Mouse (Mus musculus) limb, embryonic 10.5 days (tissue): ENCODE measurements around the gene Rnf150. TPM values are rescaled to one million over a fixed set of nuclear protein-coding genes. Genes with fewer than 3 reads are reported as not detected.
"Not testable (repeated sequence)": the region's sequence is repeated elsewhere in the genome, so short reads cannot be mapped to it uniquely, and the experiment has no call there.

ENCODE experiments used
- DNase-seq: peaks from one replicate; pipeline ENCODE4 v3.0.0-alpha.2; 2017; ENCODE audit warnings: low spot score
- H3K27ac ChIP-seq: fragments of 300-500 bp; sonication (generic); 2 replicates; pipeline ENCODE4 v1.5.1; 2016; ENCODE audit warnings: mild to moderate bottlenecking
- H3K27me3 ChIP-seq: fragments of 300-500 bp; sonication (generic); 2 replicates; pipeline ENCODE4 v1.6.1; 2016; ENCODE audit warnings: low read depth, mild to moderate bottlenecking; ENCODE audit not compliant: poor library complexity, severe bottlenecking
- H3K36me3 ChIP-seq: fragments of 300-500 bp; sonication (generic); 2 replicates; pipeline ENCODE4 v1.6.1; 2016; ENCODE audit warnings: mild to moderate bottlenecking, moderate library complexity
- H3K4me1 ChIP-seq: fragments of 300-500 bp; sonication (generic); 2 replicates; pipeline ENCODE4 v1.6.1; 2016
- H3K4me3 ChIP-seq: fragments of 300-500 bp; sonication (generic); 2 replicates; pipeline ENCODE4 v1.5.1; 2016; ENCODE audit warnings: mild to moderate bottlenecking, moderate library complexity
- H3K9me3 ChIP-seq: fragments of 300-500 bp; sonication (generic); replicated peaks from 2 replicates; pipeline ENCODE4 v1.6.1; 2016; ENCODE audit warnings: mild to moderate bottlenecking
- WGBS: fragments of 180-500 bp; shearing (Covaris S2); methylation state at CpG from one replicate; pipeline ENCODE4 v1.1.7; 2016; 5-methylcytosine and 5-hydroxymethylcytosine counted together
- polyA plus RNA-seq: library from polyadenylated mRNA; unstranded; fragments of >200 nt; fragmentation: Nextera tagmentation; extraction: Ambion mirVana; gene quantifications from 2 replicates; pipeline ENCODE4 v1.2.1, GENCODE M21; 2016

Rnf150 gene
- polyA plus RNA-seq, 1 experiment from 2014 or later: 2.1 TPM

DNA sequence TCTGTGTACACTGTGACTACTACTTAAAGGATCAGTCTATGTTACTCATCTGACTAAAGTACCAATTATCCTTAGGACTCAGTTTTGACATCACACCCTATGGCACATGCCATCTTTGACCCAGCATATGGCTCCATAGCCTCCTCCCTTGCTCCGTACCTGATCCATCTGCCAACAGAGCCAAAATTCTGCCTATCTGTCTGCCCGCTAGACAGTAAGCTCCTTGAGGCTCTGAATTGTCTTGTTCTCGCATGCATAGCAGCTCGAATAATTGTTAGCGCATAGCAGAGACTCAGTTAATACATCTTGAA, 216.3 kb downstream of the Rnf150 start:
- peaks cover 18% of the 10 kb centered on the region for H3K4me1 ChIP-seq
- no peak for DNase-seq
- no peaks in the 10 kb centered on the region for H3K9me3 ChIP-seq
- H3K27ac ChIP-seq: no peak overlapping the region
- H3K36me3 ChIP-seq: no peaks in the 10 kb centered on the region
- no peak overlapping the region for H3K4me3 ChIP-seq
- WGBS: 83% methylated on average over 5 of the region's 5 CpGs
- H3K27me3 ChIP-seq: no peaks in the 10 kb centered on the region

DNA sequence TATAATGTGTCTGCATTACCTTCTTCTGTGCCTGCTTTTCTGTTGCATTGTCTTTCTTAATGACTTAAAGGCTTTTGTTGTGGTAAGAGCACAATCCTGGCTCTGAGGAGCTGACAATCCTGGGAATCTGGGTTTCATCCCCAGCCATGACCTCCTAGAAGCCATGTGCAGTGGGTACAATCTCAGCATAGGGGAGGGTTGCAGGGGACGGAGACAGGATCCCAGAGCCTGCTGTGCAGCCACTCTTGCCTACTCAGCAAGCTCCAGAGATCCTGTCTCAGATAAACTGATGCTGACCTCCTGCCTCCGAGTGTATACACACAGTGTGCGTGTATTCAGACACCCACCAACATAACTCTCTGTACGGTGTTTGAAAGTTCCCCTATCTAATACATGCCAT, 218.1 kb downstream of the Rnf150 start:
- Histone ChIP-seq H3K27me3 (no peaks in the 10 kb centered on the region), H3K36me3 (no peaks in the 10 kb centered on the region), H3K27ac (no peak overlapping the region), H3K9me3 (no peaks in the 10 kb centered on the region), H3K4me3 (no peak overlapping the region), H3K4me1 (peaks cover 18% of the 10 kb centered on the region)
- DNase-seq: no peak
- WGBS: 71% methylated on average over 4 of the region's 4 CpGs

DNA sequence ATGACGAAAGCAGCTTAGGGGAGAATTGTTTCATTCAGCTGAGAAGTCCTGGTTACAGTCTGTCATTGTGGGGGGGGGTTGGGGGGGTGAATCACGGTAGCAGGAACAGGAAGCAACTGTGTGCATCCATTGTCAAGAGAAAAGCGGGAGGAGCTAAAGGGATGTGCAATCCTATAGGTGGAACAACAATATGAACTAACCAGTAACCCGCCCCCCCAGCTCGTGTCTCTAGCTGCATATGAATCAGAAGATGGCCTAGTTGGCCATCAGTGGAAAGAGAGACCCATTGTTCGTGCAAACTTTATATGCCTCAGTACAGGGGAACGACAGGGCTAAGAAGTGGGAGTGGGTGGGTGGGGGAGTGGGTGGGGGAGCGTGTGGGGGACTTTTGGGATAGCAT, 218.7 kb downstream of the Rnf150 start:
- H3K9me3 ChIP-seq: not testable (repeated sequence)

DNA sequence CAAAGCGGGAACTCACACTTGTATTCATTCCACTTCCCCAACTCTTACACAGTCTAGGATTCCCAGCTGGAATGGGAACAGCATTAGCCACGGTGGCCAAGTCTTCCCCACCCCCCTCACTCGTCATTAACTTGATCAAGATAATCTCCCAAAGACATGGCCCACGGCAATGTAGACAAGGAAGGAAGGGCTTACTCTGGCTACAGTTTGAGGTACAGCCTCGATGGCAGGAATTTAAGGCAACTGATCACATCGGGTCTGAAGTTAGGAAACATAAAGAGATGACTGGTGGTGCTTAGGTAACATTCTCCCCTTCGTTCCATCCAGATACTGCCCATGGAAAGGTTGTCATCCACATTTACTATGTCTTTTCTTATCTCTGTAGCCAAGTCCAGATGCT, 219.1 kb downstream of the Rnf150 start:
- H3K4me3 ChIP-seq: no peak overlapping the region
- H3K27ac ChIP-seq: no peak overlapping the region
- no peaks in the 10 kb centered on the region for H3K27me3 ChIP-seq
- H3K36me3 ChIP-seq: no peaks in the 10 kb centered on the region
- peaks cover 18% of the 10 kb centered on the region for H3K4me1 ChIP-seq
- no peak for DNase-seq
- 84% methylated on average over 7 of the region's 7 CpGs for WGBS
- no peaks in the 10 kb centered on the region for H3K9me3 ChIP-seq

More for the DNA sequence above, 218.7 kb downstream of the Rnf150 start:
- H3K36me3 ChIP-seq, DNase-seq, H3K4me3 ChIP-seq, H3K27me3 ChIP-seq, H3K27ac ChIP-seq: not testable (repeated sequence)
- H3K4me1 ChIP-seq: peaks cover 18% of the 10 kb centered on the region
- WGBS: 85% methylated on average over 8 of the region's 8 CpGs

DNA sequence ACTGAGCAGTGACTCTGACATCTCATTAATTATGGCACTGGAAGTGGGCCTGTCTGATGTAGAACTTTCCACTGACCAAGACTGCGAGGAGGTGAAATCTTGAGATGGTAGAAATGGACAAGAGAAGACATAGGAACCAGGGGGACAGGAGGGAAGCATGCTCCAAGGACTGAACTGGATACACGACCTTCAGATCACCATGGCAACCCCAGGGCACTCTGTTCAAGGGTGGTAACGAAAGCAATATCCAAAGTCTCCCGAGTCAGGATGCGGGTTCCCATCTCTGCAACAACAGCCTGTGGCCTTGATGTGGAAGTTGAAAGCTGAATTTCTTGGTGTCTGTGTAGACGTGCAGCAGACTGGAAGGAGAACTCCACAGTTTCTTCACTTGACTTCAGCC, 220.3 kb downstream of the Rnf150 start:
- H3K36me3 ChIP-seq: no peaks in the 10 kb centered on the region
- no peak overlapping the region for H3K27ac ChIP-seq
- H3K4me1 ChIP-seq: peaks cover 15% of the 10 kb centered on the region
- DNase-seq: no peak
- no peaks in the 10 kb centered on the region for H3K27me3 ChIP-seq
- no peak overlapping the region for H3K4me3 ChIP-seq
- 86% methylated on average over 6 of the region's 6 CpGs for WGBS
- no peaks in the 10 kb centered on the region for H3K9me3 ChIP-seq

DNA sequence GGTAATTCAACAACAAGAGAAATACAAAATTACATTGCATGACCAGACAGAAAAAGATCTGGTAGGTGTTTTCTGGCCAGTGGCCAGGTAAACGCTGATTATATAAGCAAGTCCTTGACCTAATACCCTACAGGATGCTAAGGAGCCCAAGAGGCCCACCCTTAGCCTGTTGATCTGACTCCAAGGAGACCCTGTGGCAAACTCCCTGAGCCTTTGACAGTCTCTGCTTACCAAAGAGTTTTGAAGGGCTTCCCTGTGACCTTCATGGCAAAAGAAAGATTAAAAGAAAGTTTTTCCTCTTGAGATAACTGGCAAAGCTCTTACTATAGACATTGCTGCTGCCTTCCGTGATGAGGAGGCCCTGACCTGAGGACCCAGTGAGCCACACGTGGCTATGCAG, 222.4 kb downstream of the Rnf150 start:
- no peaks in the 10 kb centered on the region for H3K9me3 ChIP-seq
- H3K36me3 ChIP-seq: no peaks in the 10 kb centered on the region
- no peak overlapping the region for H3K27ac ChIP-seq
- peaks cover 3% of the 10 kb centered on the region; the same call in 1 of the 2 replicates for H3K4me1 ChIP-seq
- no peak overlapping the region for H3K4me3 ChIP-seq
- DNase-seq: no peak
- WGBS: 84% methylated on average over 3 of the region's 3 CpGs
- H3K27me3 ChIP-seq: no peaks in the 10 kb centered on the region

DNA sequence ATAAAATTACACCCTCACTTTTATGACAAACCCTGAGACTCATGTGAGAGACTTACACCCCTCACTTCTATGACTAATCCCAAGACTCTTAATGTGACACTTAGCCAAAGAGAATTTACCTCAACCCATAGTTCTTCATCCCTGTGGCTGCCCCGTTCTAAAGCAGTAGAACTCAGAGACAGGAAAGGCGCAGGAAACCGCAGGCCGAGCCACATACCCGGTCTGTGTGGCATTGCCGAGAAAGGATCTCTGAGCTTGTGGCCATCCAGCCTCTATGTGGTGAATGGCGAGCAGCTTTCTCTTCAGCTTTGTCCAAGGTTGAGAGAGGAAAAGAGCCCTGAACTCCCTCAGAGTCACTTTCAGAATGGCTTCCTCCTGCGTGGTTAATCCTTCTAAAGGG, 223.5 kb downstream of the Rnf150 start:
- WGBS: 90% methylated on average over 8 of the region's 8 CpGs
- no peaks in the 10 kb centered on the region for H3K9me3 ChIP-seq
- H3K27me3 ChIP-seq: no peaks in the 10 kb centered on the region
- no peaks in the 10 kb centered on the region for H3K36me3 ChIP-seq
- no peak overlapping the region for H3K4me3 ChIP-seq
- H3K27ac ChIP-seq: no peak overlapping the region
- no peaks in the 10 kb centered on the region for H3K4me1 ChIP-seq
- DNase-seq: no peak

DNA sequence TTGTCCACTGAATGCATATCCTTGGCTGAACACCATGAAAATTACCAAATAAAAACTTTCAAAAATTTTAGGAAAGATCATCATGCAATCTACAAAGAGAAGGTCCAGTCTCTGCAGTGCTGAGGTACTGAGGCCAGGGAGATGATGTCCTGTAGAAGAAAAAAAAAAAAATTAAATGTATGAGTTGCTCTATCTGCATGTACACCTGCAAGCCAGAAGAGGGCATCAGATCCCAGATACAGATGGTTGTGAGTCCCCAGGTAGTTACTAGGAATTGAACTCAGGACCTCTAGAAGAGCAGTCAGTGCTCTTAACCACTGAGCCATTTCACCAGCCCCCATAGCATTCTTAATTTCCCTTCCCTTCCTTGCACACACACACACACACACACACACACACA, 224.4 kb downstream of the Rnf150 start:
- no peaks in the 10 kb centered on the region for H3K36me3 ChIP-seq
- no peaks in the 10 kb centered on the region for H3K27me3 ChIP-seq
- no peaks in the 10 kb centered on the region for H3K4me1 ChIP-seq
- H3K4me3 ChIP-seq: no peak overlapping the region
- no peak for DNase-seq
- H3K9me3 ChIP-seq: no peaks in the 10 kb centered on the region
- no peak overlapping the region for H3K27ac ChIP-seq

DNA sequence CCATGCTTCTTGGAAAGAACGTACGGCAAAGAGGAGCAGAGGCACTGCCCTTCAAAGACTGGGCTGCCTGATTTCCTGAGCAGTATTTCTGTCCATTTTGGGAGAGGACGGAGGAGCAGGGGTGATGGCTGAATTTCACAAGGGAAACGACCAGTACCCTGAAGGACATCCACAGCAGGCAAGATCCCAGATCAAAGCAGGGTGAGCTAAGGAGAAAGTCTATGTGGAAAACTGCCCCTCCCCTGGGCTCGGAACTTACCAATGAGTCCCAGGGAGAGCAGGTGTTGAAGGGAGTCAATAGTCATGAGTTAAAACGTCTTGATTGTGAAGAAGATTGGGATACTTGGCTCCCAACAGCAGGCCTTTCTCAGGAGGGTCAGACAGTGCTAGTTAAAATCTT, 225.0 kb downstream of the Rnf150 start:
- WGBS: 61% methylated on average over 6 of the region's 6 CpGs
- no peak for DNase-seq
- H3K4me1 ChIP-seq: no peaks in the 10 kb centered on the region
- no peaks in the 10 kb centered on the region for H3K9me3 ChIP-seq
- H3K27ac ChIP-seq: no peak overlapping the region
- no peak overlapping the region for H3K4me3 ChIP-seq
- no peaks in the 10 kb centered on the region for H3K27me3 ChIP-seq
- H3K36me3 ChIP-seq: no peaks in the 10 kb centered on the region

DNA sequence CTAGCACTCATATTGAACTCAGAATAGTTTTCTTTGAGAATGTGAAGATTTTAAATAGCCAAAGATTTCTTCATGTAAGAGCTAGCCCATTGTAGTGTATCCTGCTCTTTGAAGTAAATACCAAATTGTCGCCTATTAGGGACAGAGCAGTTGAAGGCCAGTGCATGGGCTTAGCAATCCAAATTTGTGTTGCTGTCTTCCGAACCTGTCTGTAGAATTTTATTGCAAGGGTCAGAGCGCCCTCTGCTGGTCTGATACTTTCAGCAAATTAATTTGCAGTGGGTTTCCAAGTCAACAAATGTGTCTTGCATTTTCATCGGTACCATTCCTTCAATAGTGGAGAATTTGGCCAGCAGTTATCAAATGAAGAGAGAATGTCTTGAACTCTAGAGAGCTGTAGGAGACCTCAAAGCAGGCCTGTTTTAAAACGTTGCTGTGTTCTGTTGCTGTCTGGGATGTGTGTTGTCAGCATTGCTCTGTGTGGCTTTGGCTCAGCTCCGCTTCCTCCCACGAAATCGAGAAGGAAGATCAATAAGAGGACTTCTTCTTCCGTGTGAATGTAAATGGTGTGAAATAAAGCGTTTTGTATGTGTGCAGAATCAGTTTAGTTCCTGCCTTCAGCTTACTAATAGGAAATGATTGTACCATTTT, 226.3 kb downstream of the Rnf150 start:
- Histone ChIP-seq H3K9me3 (no peaks in the 10 kb centered on the region), H3K4me3 (no peak overlapping the region), H3K27ac (no peak overlapping the region), H3K27me3 (no peaks in the 10 kb centered on the region), H3K36me3 (no peaks in the 10 kb centered on the region), H3K4me1 (no peaks in the 10 kb centered on the region)
- WGBS: 34% methylated on average over 10 of the region's 10 CpGs
- DNase-seq: peak; percentile 88

DNA sequence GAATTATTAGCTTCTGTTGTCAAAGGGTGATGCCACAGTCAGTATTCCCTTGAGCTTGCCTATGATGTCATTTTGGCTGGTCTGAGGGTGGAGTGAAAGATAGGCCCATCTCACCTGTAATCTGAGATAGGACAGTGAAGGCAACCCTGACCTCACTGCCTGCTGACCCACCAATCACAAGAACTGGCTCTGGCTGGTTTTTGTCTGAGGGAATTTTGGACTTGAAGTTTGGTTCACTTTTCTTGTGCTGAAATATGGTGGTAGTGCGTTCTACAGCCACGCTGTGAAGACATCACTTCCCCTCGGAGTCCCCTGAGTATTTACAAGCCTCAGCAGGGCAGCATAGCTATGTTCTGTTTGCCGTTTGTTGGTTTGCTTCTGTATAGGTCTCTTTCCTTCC, 227.3 kb downstream of the Rnf150 start:
- no peak for DNase-seq
- Histone ChIP-seq H3K4me3 (no peak overlapping the region), H3K27me3 (no peaks in the 10 kb centered on the region), H3K27ac (no peak overlapping the region), H3K9me3 (no peaks in the 10 kb centered on the region), H3K36me3 (no peaks in the 10 kb centered on the region), H3K4me1 (no peaks in the 10 kb centered on the region)
- 89% methylated on average over 4 of the region's 4 CpGs for WGBS

DNA sequence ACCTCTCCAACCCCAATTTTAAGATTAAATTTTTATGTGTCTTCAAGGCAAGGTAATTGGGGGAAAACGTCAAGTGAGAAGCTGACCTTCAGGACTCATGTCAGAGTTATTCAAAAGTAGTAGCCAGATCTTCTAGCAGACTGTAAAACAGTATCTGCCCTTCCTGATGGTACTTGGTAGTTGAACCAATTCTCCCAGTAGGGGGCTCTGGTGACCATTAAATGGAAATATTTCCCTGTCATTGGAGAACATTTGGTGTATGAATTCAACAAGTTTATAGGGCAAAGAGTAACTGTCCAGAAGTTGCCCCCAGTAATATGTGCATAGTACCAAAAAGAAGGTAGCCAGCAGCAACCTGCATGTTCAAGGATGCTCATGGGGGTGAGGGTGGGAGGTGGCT, 236.9 kb downstream of the Rnf150 start:
- H3K36me3 ChIP-seq: no peaks in the 10 kb centered on the region

DNA sequence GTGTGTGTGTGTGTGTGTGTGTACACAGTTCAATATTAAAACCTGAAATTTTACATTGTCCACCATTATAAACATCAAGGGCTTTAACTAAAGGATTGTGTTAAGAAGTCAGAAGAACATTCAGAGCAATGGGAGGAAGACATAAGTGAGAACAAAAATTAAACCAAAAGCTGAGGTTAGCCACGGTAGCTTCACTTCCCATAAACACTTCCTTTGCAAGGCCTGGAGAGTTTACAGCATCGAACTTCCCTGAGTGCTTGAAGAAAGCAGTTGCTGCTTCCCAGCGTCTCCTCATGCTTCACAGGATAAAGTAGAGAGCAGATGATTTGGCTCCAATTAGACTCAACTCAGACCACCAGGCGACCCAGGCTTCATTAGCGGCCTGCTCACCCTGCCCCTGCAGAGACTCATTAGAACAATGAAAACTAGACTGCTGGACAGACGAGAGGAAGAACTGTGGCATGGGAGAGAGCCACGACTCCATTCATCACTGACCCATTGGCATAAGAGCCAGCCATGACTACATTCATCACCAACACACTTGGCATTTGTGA, 239.9 kb downstream of the Rnf150 start:
- Histone ChIP-seq H3K4me3 (no peak overlapping the region), H3K27me3 (no peaks in the 10 kb centered on the region), H3K4me1 (0 out of 2 replicates have a peak, but pooled peaks cover 4% of the 10 kb centered on the region), H3K27ac (no peak overlapping the region), H3K36me3 (no peaks in the 10 kb centered on the region), H3K9me3 (no peaks in the 10 kb centered on the region)
- 61% methylated on average over 7 of the region's 7 CpGs for WGBS
- DNase-seq: no peak

More for the DNA sequence above, 236.9 kb downstream of the Rnf150 start:
- no peak overlapping the region for H3K27ac ChIP-seq
- 37% methylated on average over 1 of the region's 1 CpGs for WGBS
- H3K4me1 ChIP-seq: 0 out of 2 replicates have a peak, but pooled peaks cover 4% of the 10 kb centered on the region
- H3K9me3 ChIP-seq: no peaks in the 10 kb centered on the region
- no peaks in the 10 kb centered on the region for H3K27me3 ChIP-seq
- DNase-seq: no peak
- H3K4me3 ChIP-seq: no peak overlapping the region

DNA sequence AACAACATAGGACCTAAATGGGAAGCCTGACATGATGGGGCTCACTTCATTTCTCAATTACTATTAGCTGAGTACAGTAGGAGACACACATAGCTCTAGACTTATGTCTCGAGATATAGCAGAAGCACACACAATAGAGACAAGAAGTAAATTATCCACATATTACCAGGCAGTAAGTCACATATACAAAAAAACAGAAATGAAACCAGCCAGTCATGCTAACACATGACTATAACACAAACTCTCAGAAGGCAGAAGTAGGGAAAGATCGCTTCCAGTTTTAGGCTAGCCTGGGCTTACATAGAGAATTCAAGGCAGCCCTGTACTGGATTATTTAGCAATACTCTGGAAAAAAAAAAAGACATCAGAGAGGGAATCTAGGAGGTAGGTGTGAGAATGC, 240.8 kb downstream of the Rnf150 start:
- Histone ChIP-seq H3K4me3 (no peak overlapping the region), H3K27ac (no peak overlapping the region), H3K9me3 (no peaks in the 10 kb centered on the region), H3K36me3 (no peaks in the 10 kb centered on the region), H3K27me3 (no peaks in the 10 kb centered on the region), H3K4me1 (0 out of 2 replicates have a peak, but pooled peaks cover 4% of the 10 kb centered on the region)
- DNase-seq: no peak
- 92% methylated on average over 2 of the region's 2 CpGs for WGBS
